Mouse (Mus musculus) yolk sac, embryonic 10.5 days (tissue): Measurements from ENCODE around the gene 0610010K14Rik.

ENCODE experiments used
- DNase-seq: peaks from one replicate; pipeline ENCODE4 v3.0.0-alpha.2; 2017; ENCODE audit warnings: low spot score

The 0610010K14Rik gene

GRCm38 (mm10) chr11:70237457-70238167 lies at the start of gene 0610010K14Rik:
0610010K14Rik (minus strand) TSS chr11:70237914.
- peak; percentile 98 for DNase-seq

- DNase-seq = no peak
These were observed 48.0 kb upstream of the 0610010K14Rik start for GRCm38 (mm10) chr11:70285686-70286085.

- DNase-seq = no peak
These were observed 47.0 kb upstream of the 0610010K14Rik start for GRCm38 (mm10) chr11:70284757-70285156.

GRCm38 (mm10) chr11:70283666-70284065 lies 46.0 kb upstream of the 0610010K14Rik start:
- no peak for DNase-seq

- DNase-seq = no peak
These were observed 42.7 kb upstream of the 0610010K14Rik start for GRCm38 (mm10) chr11:70280441-70280840.

GRCm38 (mm10) chr11:70278961-70279360 lies 41.2 kb upstream of the 0610010K14Rik start:
- DNase-seq = no peak

- no peak for DNase-seq
These were observed 33.9 kb upstream of the 0610010K14Rik start for GRCm38 (mm10) chr11:70271641-70272040.

GRCm38 (mm10) chr11:70266405-70266804 lies 28.7 kb upstream of the 0610010K14Rik start:
- DNase-seq = no peak

GRCm38 (mm10) chr11:70265819-70266218 lies 28.1 kb upstream of the 0610010K14Rik start:
- DNase-seq = no peak

GRCm38 (mm10) chr11:70265252-70265651 lies 27.5 kb upstream of the 0610010K14Rik start:
- no peak for DNase-seq

GRCm38 (mm10) chr11:70259035-70259434 lies 21.3 kb upstream of the 0610010K14Rik start:
- DNase-seq = no peak

- peak; percentile 30 for DNase-seq
These were observed 17.3 kb upstream of the 0610010K14Rik start, which contains the start of gene Alox12 for GRCm38 (mm10) chr11:70254931-70255531. Alox12 (minus strand) TSS chr11:70255353.

GRCm38 (mm10) chr11:70254337-70254736 lies 16.6 kb upstream of the 0610010K14Rik start:
- no peak for DNase-seq

- no peak for DNase-seq
These were observed 14.1 kb upstream of the 0610010K14Rik start for GRCm38 (mm10) chr11:70251853-70252252.

GRCm38 (mm10) chr11:70250150-70250549 lies 12.4 kb upstream of the 0610010K14Rik start:
- no peak for DNase-seq

- DNase-seq = no peak
These were observed 9.6 kb upstream of the 0610010K14Rik start for GRCm38 (mm10) chr11:70247136-70247845.

GRCm38 (mm10) chr11:70242591-70242990 lies 4.9 kb upstream of the 0610010K14Rik start:
- DNase-seq = no peak

- DNase-seq = peak; percentile 89
These were observed 2.0 kb upstream of the 0610010K14Rik start, which contains the start of the genes Gm21988 and Rnasek for GRCm38 (mm10) chr11:70239541-70240279. Gm21988 (minus strand) TSS chr11:70239830. Rnasek (minus strand) TSS chr11:70239842.

GRCm38 (mm10) chr11:70238591-70239440 lies 1.1 kb upstream of the 0610010K14Rik start:
- no peak for DNase-seq

- DNase-seq = no peak
These were observed 997 bp downstream of the 0610010K14Rik start for GRCm38 (mm10) chr11:70236717-70237116.
